Comparison of ENCODE assay signal across 11 mouse cellular contexts in the genomic region with DNA sequence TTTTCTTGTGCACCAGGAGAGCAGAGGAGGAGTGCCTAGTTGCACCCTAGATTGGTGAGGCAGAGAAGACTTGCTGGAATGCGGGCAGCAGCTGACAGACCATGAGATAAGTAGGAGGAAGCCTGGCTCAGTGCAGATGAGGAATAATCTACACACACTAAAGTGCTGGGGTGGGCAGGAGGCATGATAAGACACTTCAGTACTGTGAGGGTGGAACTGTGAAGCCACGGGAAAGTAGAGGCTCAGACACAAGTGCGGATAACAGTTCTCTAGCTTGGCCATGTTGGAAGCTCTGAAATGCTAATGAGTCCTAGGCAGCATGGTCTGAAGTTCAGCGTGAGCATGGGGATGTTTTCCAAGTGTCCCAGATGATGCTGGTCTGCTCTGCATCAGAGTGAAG. TPM values are rescaled to one million over a fixed set of nuclear protein-coding genes. Genes with fewer than 3 reads are reported as not detected.
DNase-seq lines count a peak whose midpoint lies in the region; ATAC-seq and TF ChIP-seq lines count a peak whose summit lies in the region.
"Had no signal": no experiment of that assay in that cellular context is flagged by ENCODE, and none has a peak within 500 bp of the region (broad histone marks: within the 10 kb centered on the region; RNA-seq: fewer than 3 reads in every experiment).

No protein-coding gene starts in this region.

- H3K27ac ChIP-seq in heart, embryonic 13.5 days (replicated peaks), result peak overlapping the region; percentile 67
- peak overlapping the region; percentile 3; the same call in 1 of the 2 replicates for H3K27ac ChIP-seq in liver, postnatal 0 days (ENCODE audit: low read depth)
- no peak overlapping the region for H3K27ac ChIP-seq in neural tube, embryonic 15.5 days (replicated peaks)
- H3K27ac ChIP-seq: limb, embryonic 10.5 days had no signal

- peak; percentile 95 for TF ChIP-seq EP300 in liver, postnatal 0 days (IDR thresholded peaks at IDR 0.05; ENCODE audit: low read depth)

- TF ChIP-seq CTCF in liver, postnatal 0 days (IDR thresholded peaks at IDR 0.05; ENCODE audit: low read depth), result no peak

- peak; percentile 51; the same call in 1 of the 2 replicates for ATAC-seq in heart, embryonic 13.5 days (ENCODE audit: extremely low read depth, insufficient number of reproducible peaks, low FRiP score, low TSS enrichment)
- ATAC-seq in liver, postnatal 0 days, result peak; percentile 97
- no peak for ATAC-seq in neural tube, embryonic 15.5 days (ENCODE audit: low FRiP score)

- peak overlapping the region; percentile 21 for H3K9ac ChIP-seq in heart, embryonic 13.5 days
- no peak overlapping the region for H3K9ac ChIP-seq in liver, postnatal 0 days (replicated peaks)
- no peak overlapping the region for H3K9ac ChIP-seq in neural tube, embryonic 15.5 days (replicated peaks)

- H3K4me2 ChIP-seq in heart, embryonic 13.5 days, result peak overlapping the region; percentile 56
- peak overlapping the region; percentile 24 for H3K4me2 ChIP-seq in liver, postnatal 0 days (ENCODE audit: low read depth, low read length)
- no peak overlapping the region for H3K4me2 ChIP-seq in neural tube, embryonic 15.5 days

- H3K36me3 ChIP-seq in heart, embryonic 13.5 days, result peaks cover 34% of the 10 kb centered on the region
- peaks cover 33% of the 10 kb centered on the region for H3K36me3 ChIP-seq in liver, postnatal 0 days (replicated peaks; ENCODE audit: insufficient read depth, low read length)
- peaks cover 13% of the 10 kb centered on the region; the same call in 1 of the 2 replicates for H3K36me3 ChIP-seq in neural tube, embryonic 15.5 days

- no peaks in the 10 kb centered on the region for H3K27me3 ChIP-seq in heart, embryonic 13.5 days (replicated peaks)
- no peaks in the 10 kb centered on the region for H3K27me3 ChIP-seq in liver, postnatal 0 days (ENCODE audit: insufficient read depth, low read length)
- H3K27me3 ChIP-seq in neural tube, embryonic 15.5 days (replicated peaks), result no peaks in the 10 kb centered on the region
- H3K27me3 ChIP-seq: CH12.LX had no signal

- no peak for DNase-seq in heart, adult 18-20 months
- DNase-seq in c-Kit-positive CD71-positive TER-119-positive erythroid progenitor cells, embryonic 14.5 days (ENCODE audit: low spot score), result peak; percentile 78
- DNase-seq in layer of hippocampus, adult 8-10 months (ENCODE audit: low spot score in 2 of 2), result peak; percentile 62 to 77
- DNase-seq in liver, postnatal 0 days, result peak; percentile 42
- DNase-seq in thymus, postnatal 10 days (ENCODE audit: low spot score in 2 of 2), result no peak
- no peak for DNase-seq in retina, postnatal 1 day
- DNase-seq: adrenal gland, postnatal 25 days had no signal

- H3K4me3 ChIP-seq in heart, embryonic 13.5 days, result no peak overlapping the region
- no peak overlapping the region for H3K4me3 ChIP-seq in liver, postnatal 0 days (ENCODE audit: low read depth, low read length)
- no peak overlapping the region for H3K4me3 ChIP-seq in neural tube, embryonic 15.5 days (replicated peaks)
- H3K4me3 ChIP-seq: limb, embryonic 10.5 days had no signal

- no peaks in the 10 kb centered on the region for H3K9me3 ChIP-seq in heart, embryonic 13.5 days
- no peaks in the 10 kb centered on the region for H3K9me3 ChIP-seq in liver, postnatal 0 days (ENCODE audit: low read length)
- H3K9me3 ChIP-seq in neural tube, embryonic 15.5 days (replicated peaks), result no peaks in the 10 kb centered on the region
- H3K9me3 ChIP-seq: limb, embryonic 10.5 days had no signal

- WGBS in heart, embryonic 13.5 days, result 14% methylated on average over 4 of the region's 4 CpGs
- 40% methylated on average over 4 of the region's 4 CpGs for WGBS in liver, postnatal 0 days (ENCODE audit: insufficient replicate concordance)
- 81% methylated on average over 4 of the region's 4 CpGs for WGBS in neural tube, embryonic 15.5 days

- peaks cover 19% of the 10 kb centered on the region for H3K4me1 ChIP-seq in heart, embryonic 13.5 days
- no peaks in the 10 kb centered on the region; the same call in 1 of the 2 replicates for H3K4me1 ChIP-seq in liver, postnatal 0 days (ENCODE audit: insufficient read depth)
- no peaks in the 10 kb centered on the region for H3K4me1 ChIP-seq in neural tube, embryonic 15.5 days
- H3K4me1 ChIP-seq: limb, embryonic 10.5 days had no signal

RNA-seq across cellular contexts. Expression of a gene that starts 58.3 kb away (rescaled TPM):
- polyA plus RNA-seq in heart, embryonic 13.5 days (2015; fragmentation: Nextera tagmentation; extraction: Ambion mirVana), result 0.13 TPM in 1 of 2 replicates, not detected in the other
- under 1 TPM; 0.15 to 0.23 TPM for total RNA-seq in heart, adult 18-20 months (2021)
- 1 to 10 TPM; 1.6 to 3.9 (median 3.5) TPM for total RNA-seq in layer of hippocampus, adult 8-10 months (2022)
- 0.07 TPM in 1 of 2 replicates, not detected in the other for polyA plus RNA-seq in liver, postnatal 0 days (2015; fragmentation: Nextera tagmentation; extraction: Ambion mirVana)
- 1.1 and 1.3 TPM in 2 replicates for polyA plus RNA-seq in neural tube, embryonic 15.5 days (2015; fragmentation: Nextera tagmentation; extraction: Ambion mirVana)
- total RNA-seq: CH12.LX had no signal

Comparison
In these comparisons a context has a peak if more than half of its experiments do, and no peak if none do; other contexts are left out.
1. DNase-seq: peak in c-Kit-positive CD71-positive TER-119-positive erythroid progenitor cells, embryonic 14.5 days (single experiment), layer of hippocampus, adult 8-10 months (2 of 2) and liver, postnatal 0 days (single experiment); none in heart, adult 18-20 months (0 of 2), thymus, postnatal 10 days (0 of 2) and retina, postnatal 1 day (single experiment).